Mouse (Mus musculus) MEL (cell line): ENCODE results near the gene Zbtb22. TPM values are rescaled to one million over a fixed set of nuclear protein-coding genes. Genes with fewer than 3 reads are reported as not detected.
A peak's percentile ranks its signal among the peaks of the same experiment; 100 is the strongest.

Experiments used
- DNase-seq: peaks from one replicate; pipeline ENCODE4 v3.0.0; 2011; ENCODE audit warnings: low read depth, low spot score
- H3K27ac ChIP-seq: 2 replicates; pipeline ENCODE4 v1.5.1; 2012; ENCODE audit warnings: low read depth, mild to moderate bottlenecking, control low read depth, low read length, moderate library complexity; ENCODE audit not compliant: control insufficient read depth
- H3K27me3 ChIP-seq, 2 experiments: fragments of 150-350 bp in 1 of 2; sonication (generic) in 1 of 2; 2 replicates each; pipeline ENCODE4 v1.6.1; 2012; ENCODE audit warnings: low read length in 2 of 2, mild to moderate bottlenecking in 2 of 2, improper control_type of control experiment in 1 of 2, moderate library complexity in 1 of 2; ENCODE audit not compliant: insufficient read depth in 2 of 2, control insufficient read depth in 1 of 2
- H3K36me3 ChIP-seq, 2 experiments: 2 replicates each; pipeline ENCODE4 v1.6.1; 2012 to 2014; ENCODE audit warnings: low read length in 2 of 2, improper control_type of control experiment in 1 of 2, inconsistent platforms in 1 of 2, mild to moderate bottlenecking in 1 of 2; ENCODE audit not compliant: insufficient read depth in 2 of 2, control insufficient read depth in 1 of 2
- H3K4me1 ChIP-seq, 2 experiments: fragments of 150-350 bp in 1 of 2; sonication (generic) in 1 of 2; 2 replicates each; pipeline ENCODE4 v1.6.1; 2012; ENCODE audit warnings: low read length in 2 of 2, improper control_type of control experiment in 1 of 2, mild to moderate bottlenecking in 1 of 2; ENCODE audit not compliant: insufficient read depth in 2 of 2, control insufficient read depth in 1 of 2
- H3K4me3 ChIP-seq, 2 experiments: fragments of 150-350 bp in 1 of 2; sonication (generic) in 1 of 2; 2 replicates each; pipeline ENCODE4 v1.5.1; 2012; ENCODE audit warnings: low read depth in 2 of 2, low read length in 2 of 2, mild to moderate bottlenecking in 2 of 2, moderate library complexity in 2 of 2, control low read depth in 1 of 2, improper control_type of control experiment in 1 of 2; ENCODE audit not compliant: control insufficient read depth in 1 of 2, insufficient read depth in 1 of 2
- H3K79me2 ChIP-seq: 2 replicates; pipeline ENCODE4 v1.6.1; 2012; ENCODE audit warnings: mild to moderate bottlenecking, low read length, moderate library complexity; ENCODE audit not compliant: control insufficient read depth, poor library complexity, insufficient read depth
- H3K9ac ChIP-seq: 2 replicates; pipeline ENCODE4 v1.6.1; 2012; ENCODE audit warnings: low read depth, mild to moderate bottlenecking, control low read depth, low read length, moderate library complexity; ENCODE audit not compliant: control insufficient read depth, poor library complexity, severe bottlenecking
- H3K9me3 ChIP-seq: fragments of 150-350 bp; sonication (generic); replicated peaks from 2 replicates; pipeline ENCODE4 v1.6.1; 2012; ENCODE audit warnings: mild to moderate bottlenecking, low read length, improper control_type of control experiment, moderate library complexity; ENCODE audit not compliant: insufficient read depth
- BHLHE40 ChIP-seq: IDR thresholded peaks from 2 replicates; pipeline ENCODE4 v1.6.1; 2012; ENCODE audit warnings: low read depth, mild to moderate bottlenecking, inconsistent platforms, low read length, improper control_type of control experiment, borderline replicate concordance
- CHD1 ChIP-seq: IDR thresholded peaks from 2 replicates; pipeline ENCODE4 v1.6.1; 2012; ENCODE audit warnings: low read depth, mild to moderate bottlenecking, inconsistent platforms, low read length, improper control_type of control experiment
- E2F4 ChIP-seq: IDR thresholded peaks from 2 replicates; pipeline ENCODE4 v1.6.1; 2011; ENCODE audit warnings: low read depth, low read length, improper control_type of control experiment, borderline replicate concordance
- ELF1 ChIP-seq: IDR thresholded peaks from 2 replicates; pipeline ENCODE4 v1.6.1; 2014; ENCODE audit warnings: low read depth, mild to moderate bottlenecking, inconsistent platforms, low read length, improper control_type of control experiment, moderate library complexity
- EP300 ChIP-seq, 2 experiments: IDR thresholded peaks; 2 replicates each; pipeline ENCODE4 v1.6.1; 2011; ENCODE audit warnings: improper control_type of control experiment in 2 of 2, low read length in 2 of 2, low read depth in 1 of 2, mild to moderate bottlenecking in 1 of 2
- ETS1 ChIP-seq: IDR thresholded peaks from 2 replicates; pipeline ENCODE4 v1.6.1; 2012; ENCODE audit warnings: low read depth, mild to moderate bottlenecking, inconsistent platforms, low read length, improper control_type of control experiment, moderate library complexity
- GATA1 ChIP-seq: IDR thresholded peaks from 2 replicates; pipeline ENCODE4 v1.6.1; 2011; ENCODE audit warnings: low read depth, low read length, improper control_type of control experiment
- HCFC1 ChIP-seq: IDR thresholded peaks from 2 replicates; pipeline ENCODE4 v1.6.1; 2012; ENCODE audit warnings: low read depth, mild to moderate bottlenecking, inconsistent platforms, low read length, improper control_type of control experiment, moderate library complexity
- JUND ChIP-seq: IDR thresholded peaks from 2 replicates; pipeline ENCODE4 v1.6.1; 2011; ENCODE audit warnings: low read depth, mild to moderate bottlenecking, improper control_type of control experiment, low read length
- MAFK ChIP-seq: IDR thresholded peaks from 2 replicates; pipeline ENCODE4 v1.6.1; 2011; ENCODE audit warnings: low read depth, mild to moderate bottlenecking, low read length, improper control_type of control experiment, borderline replicate concordance
- MAX ChIP-seq: IDR thresholded peaks from 2 replicates; pipeline ENCODE4 v1.6.1; 2011; ENCODE audit warnings: low read length, improper control_type of control experiment
- MAZ ChIP-seq: IDR thresholded peaks from 2 replicates; pipeline ENCODE4 v1.6.1; 2012; ENCODE audit warnings: low read depth, mild to moderate bottlenecking, inconsistent platforms, low read length, improper control_type of control experiment
- MEF2A ChIP-seq: IDR thresholded peaks from 2 replicates; pipeline ENCODE4 v1.6.1; 2014; ENCODE audit warnings: low read depth, mild to moderate bottlenecking, inconsistent platforms, low read length, improper control_type of control experiment; ENCODE audit not compliant: poor library complexity, insufficient replicate concordance, severe bottlenecking; ENCODE audit errors: extremely low read depth
- MXI1 ChIP-seq: IDR thresholded peaks from 2 replicates; pipeline ENCODE4 v1.6.1; 2011; ENCODE audit warnings: mild to moderate bottlenecking, low read depth, low read length, improper control_type of control experiment
- MYB ChIP-seq: IDR thresholded peaks from 2 replicates; pipeline ENCODE4 v1.6.1; 2011; ENCODE audit warnings: mild to moderate bottlenecking, low read depth, low read length, improper control_type of control experiment
- MYC ChIP-seq: IDR thresholded peaks from 2 replicates; pipeline ENCODE4 v1.6.1; 2011; ENCODE audit warnings: low read depth, mild to moderate bottlenecking, low read length, improper control_type of control experiment, moderate library complexity
- NELFE ChIP-seq: IDR thresholded peaks from 2 replicates; pipeline ENCODE4 v1.6.1; 2011; ENCODE audit warnings: low read depth, low read length, improper control_type of control experiment
- NRF1 ChIP-seq: IDR thresholded peaks from 2 replicates; pipeline ENCODE4 v1.6.1; 2014; ENCODE audit warnings: low read depth, mild to moderate bottlenecking, inconsistent platforms, low read length, improper control_type of control experiment, moderate library complexity; ENCODE audit not compliant: poor library complexity, insufficient read depth, severe bottlenecking
- POLR2A ChIP-seq, 2 experiments: IDR thresholded peaks; 2 replicates each; pipeline ENCODE4 v1.6.1; 2011 to 2012; ENCODE audit warnings: low read length in 2 of 2, mild to moderate bottlenecking in 2 of 2, control low read depth in 1 of 2, improper control_type of control experiment in 1 of 2, low read depth in 1 of 2, moderate library complexity in 1 of 2; ENCODE audit not compliant: control insufficient read depth in 1 of 2, insufficient read depth in 1 of 2, poor library complexity in 1 of 2
- POLR2AphosphoS5 ChIP-seq: IDR thresholded peaks from 2 replicates; pipeline ENCODE4 v1.6.1; 2012; ENCODE audit warnings: low read depth, borderline replicate concordance, mild to moderate bottlenecking, inconsistent platforms, low read length, moderate library complexity, mixed read lengths
- RCOR1 ChIP-seq: IDR thresholded peaks from 2 replicates; pipeline ENCODE4 v1.6.1; 2012; ENCODE audit warnings: low read depth, mild to moderate bottlenecking, inconsistent platforms, low read length, improper control_type of control experiment
- SIN3A ChIP-seq: IDR thresholded peaks from 2 replicates; pipeline ENCODE4 v1.6.1; 2012; ENCODE audit warnings: low read length, improper control_type of control experiment, inconsistent platforms
- SMC3 ChIP-seq: IDR thresholded peaks from 2 replicates; pipeline ENCODE4 v1.6.1; 2011; ENCODE audit warnings: low read depth, low read length, improper control_type of control experiment
- TAL1 ChIP-seq: IDR thresholded peaks from 2 replicates; pipeline ENCODE4 v1.6.1; 2012; ENCODE audit warnings: mild to moderate bottlenecking, inconsistent platforms, low read length, moderate library complexity, mixed read lengths
- TCF12 ChIP-seq: IDR thresholded peaks from 2 replicates; pipeline ENCODE4 v1.6.1; 2014; ENCODE audit warnings: low read depth, mild to moderate bottlenecking, inconsistent platforms, low read length, improper control_type of control experiment, moderate library complexity
- UBTF ChIP-seq: IDR thresholded peaks from 2 replicates; pipeline ENCODE4 v1.6.1; 2012; ENCODE audit warnings: low read depth, mild to moderate bottlenecking, inconsistent platforms, low read length, improper control_type of control experiment, moderate library complexity, borderline replicate concordance; ENCODE audit not compliant: insufficient read depth
- USF2 ChIP-seq, 2 experiments: IDR thresholded peaks; 2 replicates each; pipeline ENCODE4 v1.6.1; 2011 to 2012; ENCODE audit warnings: improper control_type of control experiment in 2 of 2, low read length in 2 of 2, borderline replicate concordance in 1 of 2, inconsistent platforms in 1 of 2, low read depth in 1 of 2, mild to moderate bottlenecking in 1 of 2; ENCODE audit not compliant: insufficient read depth in 1 of 2
- ZC3H11A ChIP-seq: IDR thresholded peaks from 2 replicates; pipeline ENCODE4 v1.6.1; 2012; ENCODE audit warnings: low read depth, mild to moderate bottlenecking, inconsistent platforms, low read length, improper control_type of control experiment
- ZKSCAN1 ChIP-seq: IDR thresholded peaks from 2 replicates; pipeline ENCODE4 v1.6.1; 2012; ENCODE audit warnings: low read depth, mild to moderate bottlenecking, inconsistent platforms, low read length, improper control_type of control experiment, moderate library complexity
- polyA plus RNA-seq, 2 experiments: library from polyadenylated mRNA; stranded (reverse) in 1 of 2; unstranded in 1 of 2; fragments of >175 nt in 1 of 2; fragments of >200 nt in 1 of 2; gene quantifications; 2 replicates each; pipeline versions ENCODE4 v1.2.1 to v1.2.4; 2012; ENCODE audit warnings: low replicate concordance in 2 of 2, low read depth in 1 of 2; ENCODE audit not compliant: insufficient read length in 2 of 2, insufficient read depth in 1 of 2, missing spikeins in 1 of 2
- total RNA-seq: library from RNA; depleted of rRNA; stranded (reverse); fragments of 300-350 nt; gene quantifications from 2 replicates; pipeline ENCODE4 v1.2.3, GENCODE M21; 2012

Zbtb22 gene
- total and polyA plus RNA-seq, 3 experiments, result 18.6 to 30.0 TPM; not detected in 1

- Histone ChIP-seq H3K79me2 (peaks cover 27% of the 10 kb centered on the region), H3K27me3 (no peaks in the 10 kb centered on the region), H3K4me3 (peak overlapping the region; percentile 73 to 77), H3K9ac (peak overlapping the region; percentile 84), H3K36me3 (peaks cover 0 to 2% of the 10 kb centered on the region in 2 experiments; a peak in 2 of 4 replicates), H3K27ac (no peak overlapping the region), H3K9me3 (no peaks in the 10 kb centered on the region), H3K4me1 (peaks cover 0 to 3% of the 10 kb centered on the region in 2 experiments; a peak in 2 of 4 replicates)
- TF ChIP-seq RCOR1, result no peak
- no peak for TF ChIP-seq BHLHE40
- no peak for TF ChIP-seq HCFC1
- no peak for TF ChIP-seq MYC
- no peak for TF ChIP-seq TCF12
- TF ChIP-seq TAL1, result no peak
- no peak for TF ChIP-seq MAX
- no peak for TF ChIP-seq JUND
- TF ChIP-seq EP300 (IDR thresholded peaks at IDR 0.05; ENCODE audit: low read depth in 1 of 2, low read length in 2 of 2), result no peak
- no peak for TF ChIP-seq CHD1
- TF ChIP-seq ETS1, result no peak
- TF ChIP-seq MYB, result no peak
- TF ChIP-seq USF2 (IDR thresholded peaks at IDR 0.05; ENCODE audit: borderline replicate concordance in 1 of 2, insufficient read depth in 1 of 2, low read depth in 1 of 2, low read length in 2 of 2), result no peak
- TF ChIP-seq POLR2AphosphoS5, result no peak
- no peak for TF ChIP-seq MXI1
- TF ChIP-seq UBTF, result no peak
- TF ChIP-seq NRF1, result no peak
- no peak for TF ChIP-seq SMC3
- TF ChIP-seq MAZ, result no peak
- no peak for DNase-seq
Observed at GRCm38 (mm10) chr17:33941381-33941780, 25.7 kb downstream of the Zbtb22 start.

GRCm38 (mm10) chr17:33943454-33943853, 27.8 kb downstream of the Zbtb22 start:
- Histone ChIP-seq H3K79me2 (peaks cover 27% of the 10 kb centered on the region), H3K36me3 (peaks cover 0 to 3% of the 10 kb centered on the region in 2 experiments; a peak in 2 of 4 replicates), H3K9ac (no peak overlapping the region), H3K4me3 (no peak overlapping the region), H3K27ac (no peak overlapping the region), H3K4me1 (peaks cover 0 to 3% of the 10 kb centered on the region in 2 experiments; a peak in 2 of 4 replicates), H3K9me3 (no peaks in the 10 kb centered on the region), H3K27me3 (no peaks in the 10 kb centered on the region)
- TF ChIP-seq MAFK (no peak), E2F4 (no peak), MAZ (no peak), ZKSCAN1 (no peak), EP300 (IDR thresholded peaks at IDR 0.05; ENCODE audit: low read depth in 1 of 2, low read length in 2 of 2) (no peak), ELF1 (no peak), NELFE (no peak), ETS1 (no peak), ZC3H11A (no peak), SIN3A (no peak), UBTF (no peak), MXI1 (no peak), HCFC1 (no peak), RCOR1 (no peak), GATA1 (no peak), NRF1 (no peak), BHLHE40 (no peak), MEF2A (no peak), POLR2A (IDR thresholded peaks at IDR 0.05; ENCODE audit: control insufficient read depth in 1 of 2, insufficient read depth in 1 of 2, low read depth in 1 of 2, low read length in 2 of 2, poor library complexity in 1 of 2) (no peak), CHD1 (no peak)
- no peak for DNase-seq
